Mouse (Mus musculus) erythroblast, embryonic 14.5 days (primary cell): ENCODE data around the gene Tnnt2.

Experiments
- GATA1 ChIP-seq: IDR thresholded peaks from 2 replicates; pipeline ENCODE4 v1.6.1; 2012; ENCODE audit warnings: low read length, inconsistent platforms, mixed read lengths
- TAL1 ChIP-seq: IDR thresholded peaks from 3 replicates; pipeline ENCODE4 v1.6.1; 2012; ENCODE audit warnings: low read length, inconsistent platforms, mixed read lengths

DNA sequence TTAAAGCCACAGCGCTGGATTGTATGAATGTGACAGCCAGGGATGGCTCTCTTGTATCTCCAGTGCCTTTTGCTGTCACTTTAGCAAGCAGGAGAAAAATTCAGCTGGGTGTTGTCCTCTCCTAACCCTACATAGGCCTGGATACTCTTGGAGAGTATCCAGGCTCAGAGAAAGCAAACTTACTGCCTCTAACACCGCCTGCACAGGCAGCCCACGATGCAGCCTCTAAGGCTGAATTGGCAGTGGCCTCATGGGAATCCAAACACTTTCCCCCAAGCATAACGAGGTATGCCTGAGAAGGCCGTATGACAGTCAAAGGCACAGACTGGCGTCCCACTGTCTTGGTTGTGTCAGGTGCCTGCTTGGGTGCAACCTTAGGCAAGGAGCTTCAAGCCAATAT, 56.1 kb downstream of the Tnnt2 start:
- no peak for TF ChIP-seq TAL1
- TF ChIP-seq GATA1 = no peak
